Mouse (Mus musculus) cerebellum, adult 2 months (tissue): ENCODE measurements around the gene Spag16.

ENCODE experiments used
- CTCF ChIP-seq: fragments of 200-500 bp; IDR thresholded peaks from 2 replicates; pipeline ENCODE4 v1.5.1; 2011; ENCODE audit warnings: low read depth, mild to moderate bottlenecking, control low read depth, low read length, moderate library complexity, borderline replicate concordance; ENCODE audit not compliant: insufficient read depth
- POLR2A ChIP-seq: fragments of 200-500 bp; IDR thresholded peaks from 2 replicates; pipeline ENCODE4 v1.6.1; 2011; ENCODE audit warnings: low read length, control low read depth, borderline replicate concordance; ENCODE audit not compliant: insufficient read depth

DNA sequence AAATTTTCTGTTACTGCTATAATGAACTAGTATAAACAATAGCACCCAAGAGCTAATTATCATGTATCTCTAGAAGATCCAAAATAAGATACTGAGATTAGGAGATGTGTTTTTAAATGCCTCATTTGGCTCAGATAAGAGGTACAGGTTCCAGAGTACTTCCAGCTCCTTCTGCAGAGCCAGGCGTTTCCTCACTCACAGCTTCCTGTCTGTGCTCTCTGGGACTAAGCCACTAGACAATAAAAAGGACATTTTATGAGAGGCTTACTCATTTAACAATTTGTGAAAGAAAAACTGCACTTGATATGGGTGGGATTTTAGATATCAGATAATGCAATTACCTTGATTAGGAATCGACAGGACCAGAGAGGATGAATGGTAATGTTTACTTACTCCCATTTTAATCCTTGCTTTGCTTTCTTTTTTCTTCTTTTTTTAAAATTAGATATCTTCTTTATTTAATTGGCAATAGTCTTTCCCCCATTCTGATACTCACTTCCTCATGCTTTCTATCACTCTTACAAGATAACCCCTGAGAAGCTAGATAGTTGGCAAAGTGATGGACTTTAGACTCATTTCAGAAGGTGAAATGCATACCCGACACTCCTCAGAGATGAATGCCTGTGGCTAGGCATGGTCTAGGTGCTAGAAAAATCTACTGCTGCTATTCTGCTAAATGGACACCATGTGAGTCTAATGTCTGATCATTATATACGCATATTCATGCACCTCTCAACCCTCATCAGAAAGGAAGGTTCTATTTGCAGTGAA is 289.6 kb downstream of the Spag16 start:
- TF ChIP-seq CTCF (no peak), POLR2A (no peak)
